Mouse (Mus musculus) limb, embryonic 11.5 days (tissue): Measurements from ENCODE around the gene Adig. TPM values are rescaled to one million over a fixed set of nuclear protein-coding genes. Genes with fewer than 3 reads are reported as not detected.

ENCODE experiments used
- ATAC-seq: fragments of 200-750 bp; cut with Nextera tagmentation; 2 replicates; pipeline ENCODE4 v1.8.0; 2017; ENCODE audit warnings: low read depth; ENCODE audit not compliant: insufficient number of reproducible peaks, low FRiP score, low TSS enrichment
- DNase-seq: peaks from one replicate; pipeline ENCODE4 v3.0.0-alpha.2; 2015; ENCODE audit warnings: low spot score
- H3K27ac ChIP-seq: fragments of 300-500 bp; sonication (generic); replicated peaks from 2 replicates; pipeline ENCODE4 v1.5.1; 2014; ENCODE audit warnings: low read depth, mild to moderate bottlenecking, low read length
- H3K27me3 ChIP-seq: fragments of 300-500 bp; sonication (generic); 2 replicates; pipeline ENCODE4 v1.6.1; 2014; ENCODE audit warnings: mild to moderate bottlenecking, low read length, mixed read lengths; ENCODE audit not compliant: control insufficient read depth, insufficient read depth
- H3K36me3 ChIP-seq: fragments of 300-500 bp; sonication (generic); 2 replicates; pipeline ENCODE4 v1.6.1; 2014; ENCODE audit warnings: mild to moderate bottlenecking, low read length, moderate library complexity, mixed read lengths; ENCODE audit not compliant: control insufficient read depth, insufficient read depth
- H3K4me1 ChIP-seq: fragments of 300-500 bp; sonication (generic); 2 replicates; pipeline ENCODE4 v1.6.1; 2014; ENCODE audit warnings: low read length, mixed read lengths; ENCODE audit not compliant: control insufficient read depth, insufficient read depth
- H3K4me2 ChIP-seq: fragments of 300-500 bp; sonication (generic); 2 replicates; pipeline ENCODE4 v1.6.1; 2014; ENCODE audit warnings: low read depth, mild to moderate bottlenecking, moderate library complexity; ENCODE audit not compliant: severe bottlenecking
- H3K4me3 ChIP-seq: fragments of 300-500 bp; sonication (generic); 2 replicates; pipeline ENCODE4 v1.5.1; 2014; ENCODE audit warnings: low read depth, low read length
- H3K9ac ChIP-seq: fragments of 300-500 bp; sonication (generic); 2 replicates; pipeline ENCODE4 v1.6.1; 2014; ENCODE audit warnings: mild to moderate bottlenecking, low read length
- H3K9me3 ChIP-seq: fragments of 300-500 bp; sonication (generic); 2 replicates; pipeline ENCODE4 v1.6.1; 2016; ENCODE audit warnings: low read length; ENCODE audit not compliant: control insufficient read depth
- WGBS: fragments of 180-500 bp; shearing (Covaris S2); extraction: QIAGEN DNeasy Blood & Tissue Kit; methylation state at CpG from one replicate; pipeline ENCODE4 v1.1.7; 2014; 5-methylcytosine and 5-hydroxymethylcytosine counted together
- polyA plus RNA-seq: library from polyadenylated mRNA; unstranded; fragments of >200 nt; fragmentation: Nextera tagmentation; extraction: Ambion mirVana; gene quantifications from 2 replicates; pipeline ENCODE4 v1.2.1, GENCODE M21; 2014

The Adig gene
- polyA plus RNA-seq, 1 experiment from 2014 or later = 0.35 TPM

DNA sequence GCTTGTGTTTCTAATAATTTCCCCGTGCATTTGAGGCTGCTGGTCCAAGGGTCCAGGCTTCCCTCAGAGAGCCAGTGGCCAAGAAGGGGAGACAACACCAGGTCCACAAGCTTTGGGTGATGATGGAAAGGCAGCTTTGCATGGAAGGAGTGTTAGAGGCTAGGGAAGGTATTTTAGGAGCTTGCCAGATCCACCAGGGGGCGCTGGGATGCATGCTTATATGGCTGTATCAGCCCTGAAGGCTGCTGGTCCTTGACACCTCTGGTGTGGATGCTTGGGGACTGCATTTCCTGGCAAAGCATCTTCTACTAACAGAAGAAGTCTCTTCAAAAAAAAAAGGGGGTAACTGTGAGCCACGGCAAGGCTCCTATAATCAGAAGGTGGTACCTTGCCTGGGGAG, 47.7 kb downstream of the Adig start:
- 8% methylated on average over 3 of the region's 3 CpGs for WGBS
- Histone ChIP-seq H3K9ac (no peak overlapping the region), H3K4me1 (no peaks in the 10 kb centered on the region), H3K27ac (no peak overlapping the region), H3K27me3 (peaks cover 18% of the 10 kb centered on the region), H3K4me3 (no peak overlapping the region), H3K9me3 (no peaks in the 10 kb centered on the region), H3K36me3 (no peaks in the 10 kb centered on the region), H3K4me2 (no peak overlapping the region)
- DNase-seq (peak; percentile 89), ATAC-seq (no peak)

DNA sequence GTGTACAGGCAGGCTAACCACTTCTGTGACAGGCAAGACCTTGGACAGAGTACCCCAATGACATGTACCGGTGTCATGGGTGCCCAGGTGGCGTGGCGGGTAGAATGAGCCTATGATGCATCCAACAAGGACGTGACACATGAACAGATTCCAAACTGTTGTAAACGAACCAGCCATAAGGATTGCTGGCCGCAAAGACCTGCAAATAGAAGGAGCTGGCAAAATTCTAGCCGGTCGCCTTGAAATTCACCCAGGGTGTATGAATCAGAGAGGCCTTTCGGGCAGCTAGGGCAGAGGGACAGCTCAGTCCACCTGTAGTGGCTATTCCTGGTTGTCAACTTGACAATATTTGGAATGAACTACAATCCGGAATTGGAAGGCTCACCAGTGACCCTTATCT, 52.0 kb downstream of the Adig start:
- ATAC-seq (no peak), DNase-seq (no peak)
- Histone ChIP-seq H3K36me3 (no peaks in the 10 kb centered on the region), H3K27ac (no peak overlapping the region), H3K9ac (no peak overlapping the region), H3K4me1 (peaks cover 3% of the 10 kb centered on the region; the same call in 1 of the 2 replicates), H3K27me3 (peaks cover 29% of the 10 kb centered on the region), H3K9me3 (no peaks in the 10 kb centered on the region), H3K4me3 (no peak overlapping the region), H3K4me2 (no peak overlapping the region)
- 8% methylated on average over 10 of the region's 10 CpGs for WGBS

- Histone ChIP-seq H3K36me3 (no peaks in the 10 kb centered on the region), H3K9me3 (no peaks in the 10 kb centered on the region), H3K27me3 (peaks cover 29% of the 10 kb centered on the region), H3K4me3 (no peak overlapping the region), H3K27ac (no peak overlapping the region), H3K4me1 (peaks cover 3% of the 10 kb centered on the region; the same call in 1 of the 2 replicates), H3K4me2 (no peak overlapping the region), H3K9ac (no peak overlapping the region)
- 3% methylated on average over 7 of the region's 7 CpGs for WGBS
- ATAC-seq = no peak
- no peak for DNase-seq
Measured at GRCm38 (mm10) chr2:158555252-158555651, 52.8 kb downstream of the Adig start.

- Histone ChIP-seq H3K4me1 (peaks cover 3% of the 10 kb centered on the region; the same call in 1 of the 2 replicates), H3K27me3 (peaks cover 29% of the 10 kb centered on the region), H3K36me3 (no peaks in the 10 kb centered on the region), H3K9ac (no peak overlapping the region), H3K27ac (no peak overlapping the region), H3K9me3 (no peaks in the 10 kb centered on the region), H3K4me3 (no peak overlapping the region), H3K4me2 (peak overlapping the region; percentile 29; the same call in 1 of the 2 replicates)
- 1% methylated on average over 8 of the region's 8 CpGs for WGBS
- ATAC-seq = no peak
- no peak for DNase-seq
Measured at GRCm38 (mm10) chr2:158555812-158556211, 53.4 kb downstream of the Adig start.

DNA sequence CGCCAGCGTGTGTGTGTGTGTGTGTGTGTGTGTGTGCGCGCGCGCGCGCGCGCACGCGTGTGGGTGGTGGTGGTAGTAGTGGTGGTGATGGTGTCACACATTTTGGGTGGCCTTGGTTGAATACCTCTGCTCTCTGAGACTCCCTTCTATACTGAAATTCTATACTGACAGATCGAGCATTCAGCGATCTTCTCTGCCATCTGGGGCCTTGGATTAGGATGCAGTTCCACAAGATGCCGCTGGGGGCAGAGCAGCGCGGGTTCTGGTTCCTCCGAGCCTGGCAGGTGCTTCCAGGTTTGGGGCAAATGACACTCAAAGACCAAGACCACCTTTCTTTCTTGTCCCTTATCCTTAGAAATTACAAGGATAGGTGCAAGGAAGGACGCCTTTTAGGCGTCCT, 53.8 kb downstream of the Adig start:
- peaks cover 29% of the 10 kb centered on the region for H3K27me3 ChIP-seq
- 0% methylated on average over 20 of the region's 20 CpGs for WGBS
- no peaks in the 10 kb centered on the region for H3K36me3 ChIP-seq
- ATAC-seq = no peak; the same call in 1 of the 2 replicates
- no peak overlapping the region for H3K4me3 ChIP-seq
- H3K4me2 ChIP-seq = peak overlapping the region; percentile 29; the same call in 1 of the 2 replicates
- H3K27ac ChIP-seq = no peak overlapping the region
- H3K9ac ChIP-seq = no peak overlapping the region
- peak; percentile 85 for DNase-seq
- no peaks in the 10 kb centered on the region for H3K9me3 ChIP-seq
- H3K4me1 ChIP-seq = peaks cover 3% of the 10 kb centered on the region; the same call in 1 of the 2 replicates

DNA sequence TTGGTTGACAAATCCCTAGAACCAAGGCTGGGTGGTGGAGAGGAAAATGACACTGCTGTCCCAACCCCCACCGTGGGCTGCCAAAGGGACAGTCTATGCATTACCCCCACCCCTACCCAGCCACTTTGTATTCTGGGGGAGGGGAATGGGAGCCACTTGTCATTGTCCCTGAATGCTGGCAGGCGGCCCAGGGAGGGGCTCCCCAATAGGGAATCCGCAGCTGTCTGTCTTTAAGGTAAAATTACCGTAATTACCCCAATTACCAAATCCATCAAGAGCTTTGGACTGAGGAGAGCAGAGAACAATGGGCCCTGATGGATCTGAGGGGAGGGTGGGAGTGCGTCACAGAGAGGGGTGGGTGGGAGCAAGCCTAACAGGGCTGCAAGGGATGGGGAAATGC, 54.3 kb downstream of the Adig start:
- H3K4me1 ChIP-seq = peaks cover 3% of the 10 kb centered on the region; the same call in 1 of the 2 replicates
- no peak overlapping the region for H3K27ac ChIP-seq
- DNase-seq = no peak
- 10% methylated on average over 5 of the region's 5 CpGs for WGBS
- no peaks in the 10 kb centered on the region for H3K9me3 ChIP-seq
- peaks cover 29% of the 10 kb centered on the region for H3K27me3 ChIP-seq
- H3K4me2 ChIP-seq = no peak overlapping the region
- no peak for ATAC-seq
- H3K36me3 ChIP-seq = no peaks in the 10 kb centered on the region
- H3K9ac ChIP-seq = no peak overlapping the region
- no peak overlapping the region for H3K4me3 ChIP-seq

Other genes starting within 250 kb of the Adig start
- not detected in 2 replicates for gene Bpi, start 244.5 kb upstream of the Adig start, polyA plus RNA-seq
- 3.1 and 4.0 TPM in 2 replicates for gene Lbp, start 196.1 kb upstream of the Adig start, polyA plus RNA-seq
- 4.0 and 4.7 TPM in 2 replicates for gene Snhg11, start 127.0 kb upstream of the Adig start, polyA plus RNA-seq
- 19.3 and 21.6 TPM in 2 replicates for gene Ralgapb, start 92.8 kb upstream of the Adig start, polyA plus RNA-seq
- gene Arhgap40, start 10.2 kb downstream of the Adig start, polyA plus RNA-seq = not detected in 2 replicates
- gene Slc32a1, start 108.2 kb downstream of the Adig start, polyA plus RNA-seq = not detected in 2 replicates
- 16.4 and 20.6 TPM in 2 replicates for gene Actr5, start 122.3 kb downstream of the Adig start, polyA plus RNA-seq
- 4.1 and 4.6 TPM in 2 replicates for gene Ppp1r16b, start 162.8 kb downstream of the Adig start, polyA plus RNA-seq